Mouse (Mus musculus) thymus, postnatal 36 days (tissue): Measurements from ENCODE around the gene Wdr25.

ENCODE experiments used
- DNase-seq, 2 experiments: peaks; one replicate each; pipeline ENCODE4 v3.0.0; 2022; ENCODE audit warnings: mixed read lengths in 2 of 2

Wdr25 gene

DNA sequence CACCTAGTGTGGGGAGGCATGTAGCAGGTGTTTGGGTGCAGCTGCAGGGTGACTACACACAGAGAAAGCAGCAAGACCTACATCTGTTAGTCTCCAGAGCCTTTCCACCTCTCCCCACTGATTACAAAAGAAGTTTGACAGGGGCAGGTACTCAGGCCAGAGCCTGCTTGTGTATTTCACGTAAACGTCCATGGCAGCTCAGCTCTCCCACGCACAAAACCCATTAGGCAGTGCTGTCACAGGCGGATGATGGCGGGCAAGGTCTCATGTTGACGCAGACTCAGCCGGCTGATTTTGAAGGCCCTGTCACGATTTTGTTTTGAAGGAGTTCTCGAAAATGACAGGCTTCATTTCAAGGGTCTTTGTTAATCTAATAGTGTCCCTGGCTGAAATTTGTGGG, 45.9 kb downstream of the Wdr25 start:
- DNase-seq: no peak

DNA sequence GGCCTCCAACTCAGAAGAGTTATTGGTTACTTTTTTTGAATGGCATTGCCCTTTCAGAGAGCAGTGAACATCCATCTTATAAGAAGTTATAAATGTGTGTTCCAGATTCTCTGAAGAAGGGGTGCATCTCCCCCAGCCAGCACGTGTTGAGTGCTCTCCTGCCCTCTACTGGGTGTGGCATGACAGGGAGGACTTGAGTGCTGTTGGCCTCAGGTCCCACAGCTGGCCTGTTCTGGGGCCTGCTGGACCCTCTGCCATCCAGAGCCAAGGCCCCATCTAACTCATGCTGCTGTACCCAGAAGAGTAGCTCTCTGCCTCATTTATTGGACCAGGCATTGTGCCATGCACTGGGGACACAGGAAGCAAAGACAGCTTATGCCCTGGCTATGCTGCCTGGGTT, 46.8 kb downstream of the Wdr25 start:
- DNase-seq: peak in 1 of 2 experiments; percentile 25

DNA sequence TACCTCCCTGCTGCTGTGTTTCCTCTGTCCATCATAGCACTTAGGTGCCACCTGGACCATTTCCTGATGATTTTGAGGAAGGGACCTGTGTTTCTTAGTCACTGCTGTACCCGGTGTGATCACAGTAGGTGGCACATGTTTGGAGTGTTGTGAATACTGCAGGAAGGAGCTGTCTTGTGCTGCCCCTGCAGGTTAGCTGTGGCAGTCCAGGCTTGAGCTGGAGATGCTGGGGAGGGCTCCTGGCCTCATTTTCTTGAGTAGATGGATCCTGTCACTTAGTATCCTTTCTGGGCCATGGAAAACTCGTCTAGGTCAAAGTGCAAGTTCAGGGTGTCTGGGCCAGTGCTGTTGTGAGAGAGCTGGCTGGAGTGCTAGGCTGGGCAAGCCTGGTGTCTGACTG, 47.9 kb downstream of the Wdr25 start:
- no peak for DNase-seq

DNA sequence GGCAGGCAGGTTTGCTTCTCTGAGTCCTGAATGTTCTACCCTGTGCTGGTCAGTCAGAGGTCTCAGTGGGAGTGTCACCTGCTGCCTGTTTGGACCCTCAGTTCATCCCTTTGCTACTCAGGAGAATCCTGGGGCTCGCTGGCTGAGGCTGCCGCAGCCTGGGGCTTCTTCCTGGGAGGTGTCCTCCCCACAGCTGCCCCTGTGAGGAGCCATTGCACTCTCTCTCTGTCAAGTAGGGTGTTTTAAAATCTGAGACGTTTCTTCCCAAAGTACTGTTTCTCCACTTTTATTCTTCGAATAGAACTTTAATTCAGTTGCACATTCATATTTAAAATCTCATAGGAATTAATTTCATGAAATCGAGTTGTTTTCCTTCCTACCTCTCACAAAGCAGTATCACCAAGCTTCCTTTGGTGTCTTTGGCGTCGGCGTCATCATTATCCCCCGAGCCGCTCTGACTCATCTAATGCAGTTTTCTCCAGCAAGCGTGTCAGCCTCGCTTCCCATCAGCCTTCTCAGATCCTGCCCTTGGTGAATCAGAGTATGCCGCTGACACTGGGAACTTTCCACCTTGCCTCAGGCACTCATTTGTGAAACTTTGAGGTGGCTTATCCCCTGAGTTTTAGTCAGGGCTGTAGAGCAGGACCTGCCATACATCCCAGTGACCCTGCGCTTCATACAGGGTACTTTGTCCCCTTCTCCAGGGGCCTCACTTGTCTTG, 48.9 kb downstream of the Wdr25 start:
- no peak for DNase-seq

DNA sequence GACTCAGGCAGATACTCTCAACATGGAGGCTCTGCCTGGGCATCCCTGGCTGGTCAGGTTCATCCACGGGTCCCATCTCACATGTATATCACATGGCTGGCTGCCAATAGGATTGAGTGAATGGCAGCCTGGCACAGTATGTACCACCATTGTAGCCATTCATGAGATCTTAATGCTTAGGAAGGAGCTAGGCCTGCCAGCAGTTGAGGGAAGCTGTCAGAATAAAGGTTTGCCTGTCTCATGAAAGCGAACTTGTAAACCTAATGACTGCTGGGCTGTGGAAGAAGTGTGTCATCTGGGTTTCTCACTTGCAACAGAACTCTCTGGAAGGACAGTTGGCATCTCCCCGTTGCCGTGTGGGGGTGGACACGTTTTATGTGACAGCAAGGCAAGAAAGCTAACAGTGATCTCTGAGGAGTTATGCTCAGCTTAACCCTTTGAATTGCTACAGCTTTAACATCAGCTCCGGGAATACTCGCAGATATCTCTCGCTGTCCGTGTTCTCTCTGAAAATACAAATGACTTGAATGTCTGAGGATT, 59.6 kb downstream of the Wdr25 start:
- no peak for DNase-seq

DNA sequence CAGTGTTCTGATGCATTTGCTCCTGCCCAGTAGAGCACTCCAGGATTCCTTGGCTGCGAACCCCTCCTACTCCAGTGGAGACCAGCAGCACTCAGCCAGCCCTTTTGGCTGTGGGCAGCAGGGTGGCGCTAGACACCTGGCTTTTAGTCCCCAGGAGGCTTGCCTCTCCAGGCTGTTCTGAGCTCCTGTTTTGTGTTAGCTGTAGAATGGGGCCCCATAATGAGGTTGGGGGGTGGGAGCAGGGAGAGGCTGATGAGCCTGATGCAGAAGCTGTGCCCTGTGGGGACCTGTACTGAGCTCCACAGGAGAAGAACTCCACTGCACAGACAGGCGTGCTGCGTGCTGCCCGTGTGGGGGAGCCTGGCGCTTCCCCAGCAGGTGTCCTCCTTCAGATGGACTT, 60.4 kb downstream of the Wdr25 start:
- no peak for DNase-seq

DNA sequence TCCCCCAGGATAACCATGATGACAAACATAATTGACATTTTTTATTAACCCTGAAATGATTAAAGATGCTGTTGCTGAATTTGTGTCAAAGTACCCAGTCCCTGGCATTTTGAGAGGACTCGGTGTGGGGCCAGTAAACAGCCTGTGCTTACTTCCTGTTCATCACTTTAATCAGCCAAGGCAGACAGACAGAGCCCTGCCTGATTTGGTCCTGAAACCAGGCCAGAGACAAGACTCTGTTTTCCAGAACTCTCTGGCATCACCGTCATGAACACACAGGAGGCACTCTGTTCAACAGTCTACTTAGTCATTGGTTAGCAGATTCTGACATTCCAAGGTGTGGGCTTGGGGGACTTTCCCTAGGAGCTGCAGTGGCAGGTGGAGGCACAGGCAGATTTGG, 61.0 kb downstream of the Wdr25 start:
- DNase-seq: no peak

DNA sequence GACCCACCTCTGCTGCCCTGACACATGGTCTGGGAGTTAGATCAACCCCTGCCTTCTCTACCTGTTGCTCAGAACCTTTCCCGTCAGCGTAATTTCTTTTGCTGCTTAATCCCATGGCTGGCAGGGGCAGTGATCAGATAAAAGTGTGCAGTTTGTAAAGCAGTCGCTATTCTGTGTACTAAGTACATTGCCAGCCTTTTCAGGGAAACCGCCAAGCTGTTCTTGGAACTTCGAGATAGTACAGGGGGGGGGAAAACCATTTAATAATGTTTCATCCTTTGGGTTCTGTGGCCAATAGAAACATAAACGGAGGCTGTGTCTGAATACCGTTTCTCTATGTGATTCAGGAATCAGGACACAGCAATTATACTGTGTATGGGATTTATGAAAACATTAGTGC, 65.1 kb downstream of the Wdr25 start:
- no peak for DNase-seq

DNA sequence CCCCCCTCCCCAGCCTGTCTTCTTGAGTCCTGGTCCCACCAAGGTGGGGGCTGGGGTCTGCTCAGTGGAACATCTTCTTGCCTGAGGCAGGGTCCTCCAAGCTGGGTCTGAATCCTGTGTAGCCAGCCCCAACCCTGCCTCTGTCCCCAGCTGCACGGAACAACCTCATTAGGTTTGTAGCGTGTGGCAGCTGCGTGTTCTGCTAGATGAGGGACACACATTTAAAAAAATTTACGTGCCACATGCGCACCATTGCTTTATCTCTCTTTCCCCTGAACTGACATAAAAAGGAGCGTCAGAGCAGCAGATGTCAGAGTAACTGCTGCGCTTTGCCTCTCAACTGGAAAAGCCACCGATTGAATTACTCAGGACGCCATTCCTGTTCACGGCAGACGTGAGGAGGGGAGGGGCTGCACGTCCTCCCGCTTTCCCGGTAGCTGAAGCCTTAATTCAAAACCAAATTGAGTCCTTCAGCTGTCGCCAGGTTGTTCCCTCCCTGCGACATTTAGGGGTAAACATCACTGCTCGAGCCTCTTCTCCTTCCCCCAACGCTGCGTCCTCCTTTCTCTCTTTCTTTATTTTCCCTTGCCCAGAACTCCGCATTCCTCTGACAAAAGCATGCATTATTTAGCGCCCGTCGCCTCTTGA, 65.7 kb downstream of the Wdr25 start:
- DNase-seq: no peak

DNA sequence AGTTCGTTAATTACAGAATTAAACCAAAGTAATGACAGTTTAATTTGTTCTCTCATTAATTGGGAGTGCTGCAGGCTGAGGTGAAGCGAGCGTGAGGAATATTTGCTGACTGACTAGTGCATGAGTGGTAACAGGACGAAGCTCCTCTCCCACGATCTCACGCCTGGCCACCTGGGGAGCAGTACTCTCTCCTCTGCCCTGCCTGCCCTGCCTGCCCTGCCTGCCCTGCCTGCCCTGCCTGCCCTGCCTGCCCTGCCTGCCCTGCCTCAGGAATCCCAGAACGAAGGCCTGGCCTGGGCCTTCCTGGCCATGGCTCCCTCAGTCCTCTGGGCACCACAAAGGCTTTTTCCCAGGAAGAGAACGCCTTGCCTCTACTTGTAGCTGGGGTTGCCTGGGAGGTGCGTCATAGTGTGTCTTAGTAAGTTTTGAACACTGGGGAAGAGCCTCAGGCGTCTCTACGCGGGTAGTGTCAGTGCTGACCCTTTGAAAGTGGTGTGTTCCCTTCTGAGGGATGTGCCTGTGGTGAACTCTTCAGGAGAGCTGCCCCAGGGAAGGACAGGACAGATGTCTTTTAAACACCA, 66.3 kb downstream of the Wdr25 start:
- no peak for DNase-seq

DNA sequence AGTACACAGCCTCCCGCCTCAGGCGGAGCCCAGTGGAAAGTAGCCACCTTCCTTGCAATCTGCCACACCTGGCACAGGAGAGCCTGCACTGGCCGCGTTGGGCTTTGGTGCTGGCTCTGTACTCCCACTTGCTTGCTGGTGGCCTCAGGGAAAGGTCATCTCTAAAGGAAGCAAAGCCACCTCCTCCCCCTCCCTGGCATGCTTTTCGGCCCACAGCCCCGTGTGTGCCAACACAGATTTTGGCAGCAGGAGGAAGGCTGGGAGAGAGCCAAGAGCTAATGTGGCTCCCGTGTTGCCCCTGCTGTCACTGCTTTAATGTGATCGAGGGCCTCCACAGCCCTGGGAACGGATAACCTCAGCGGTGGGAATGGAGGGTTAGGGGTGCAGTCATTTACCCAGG, 66.8 kb downstream of the Wdr25 start:
- no peak for DNase-seq

DNA sequence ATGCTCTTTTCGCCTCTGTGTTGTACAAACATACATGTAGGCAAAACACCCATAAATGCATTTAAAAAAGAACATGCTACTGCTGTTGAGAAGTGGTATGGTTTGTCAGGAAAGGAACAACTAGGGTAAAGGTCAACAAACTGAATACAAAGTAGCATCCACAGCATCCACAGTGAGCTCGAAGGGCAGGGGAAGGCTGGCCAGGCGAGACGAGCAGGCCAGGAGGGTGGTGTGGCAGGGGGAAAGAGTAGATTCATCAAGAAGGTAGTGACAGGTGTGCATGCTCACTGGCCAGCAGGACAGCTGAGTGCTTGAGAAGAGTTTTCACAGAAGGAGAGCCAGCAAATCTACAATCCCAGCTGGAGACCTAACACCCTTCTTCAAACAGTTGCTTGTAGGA, 74.2 kb downstream of the Wdr25 start:
- no peak for DNase-seq

DNA sequence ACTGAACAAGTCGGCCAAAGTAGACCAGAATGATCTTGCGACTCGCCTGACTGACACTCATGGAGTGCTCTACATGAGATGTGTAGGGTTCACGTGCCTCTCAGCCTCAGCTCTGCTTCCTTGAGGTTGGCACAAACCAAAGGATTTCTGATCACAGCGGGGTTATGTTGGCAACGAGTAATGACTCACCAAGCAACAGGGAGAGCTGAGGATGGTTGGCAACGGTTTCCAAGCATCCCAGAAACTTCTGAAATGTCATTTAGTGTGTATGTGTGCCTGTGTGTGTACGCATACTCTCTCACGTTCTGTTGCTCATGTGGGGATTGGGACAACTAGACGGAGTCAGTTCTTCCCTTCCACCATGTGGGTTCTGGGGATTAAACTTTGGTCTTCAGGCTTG, 74.6 kb downstream of the Wdr25 start:
- no peak for DNase-seq

DNA sequence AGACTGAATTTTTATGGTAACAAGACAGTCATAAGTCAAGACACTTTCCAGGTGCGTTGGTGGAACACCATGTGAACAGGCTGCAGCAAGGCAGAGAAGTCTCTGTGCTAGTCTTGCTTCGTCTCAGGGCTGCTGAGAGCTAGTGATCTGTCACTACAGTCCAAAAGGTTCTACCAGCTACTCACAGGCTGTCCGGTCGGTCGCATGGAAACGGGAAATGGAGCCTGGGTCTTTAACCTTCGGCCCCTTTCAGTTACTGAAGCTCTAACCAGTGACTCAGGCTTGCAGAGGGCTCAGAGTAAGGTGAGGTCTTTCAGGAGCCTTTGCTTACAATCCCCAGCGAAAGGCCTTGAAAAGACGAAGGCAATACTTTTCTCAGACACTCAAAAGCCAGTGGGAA, 78.0 kb downstream of the Wdr25 start:
- no peak for DNase-seq

DNA sequence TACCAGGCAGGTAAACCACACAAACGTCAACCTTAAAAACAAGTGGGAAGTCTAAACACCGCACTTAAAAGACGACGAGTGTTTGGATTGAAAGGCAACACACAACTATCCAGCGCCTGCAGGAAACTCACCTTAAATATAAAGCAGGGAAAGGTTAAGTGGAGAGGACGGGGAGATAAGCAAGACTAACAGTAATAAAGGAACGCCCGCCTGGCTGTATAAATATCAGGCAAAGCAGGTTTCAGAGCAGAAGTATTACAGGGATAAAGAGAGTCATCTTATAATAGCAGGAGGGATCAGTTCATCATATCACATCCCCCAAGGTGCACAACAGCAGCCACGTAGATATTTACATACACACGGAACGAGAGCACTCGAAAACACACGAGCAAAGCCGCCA, 78.8 kb downstream of the Wdr25 start:
- no peak for DNase-seq

DNA sequence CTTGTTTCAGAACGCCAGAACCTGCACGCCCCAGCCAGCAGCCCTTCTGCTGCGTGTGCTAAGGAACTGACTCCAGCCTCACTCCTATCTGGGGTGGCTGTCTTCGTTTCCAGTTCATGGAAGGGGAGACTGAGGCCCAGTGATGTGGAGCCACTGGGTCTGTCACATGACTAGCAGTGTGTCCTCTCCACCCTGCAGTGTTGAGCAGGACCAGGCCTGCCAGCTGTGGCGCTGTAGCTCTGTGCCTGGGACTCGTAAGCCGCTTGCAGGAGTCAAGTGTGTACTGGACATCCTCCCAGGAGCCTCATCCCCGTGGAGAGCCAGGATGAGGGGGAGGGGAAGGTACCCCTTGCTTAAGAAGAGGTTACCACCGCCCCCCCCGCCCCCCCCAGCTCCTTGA, 86.5 kb downstream of the Wdr25 start:
- no peak for DNase-seq

DNA sequence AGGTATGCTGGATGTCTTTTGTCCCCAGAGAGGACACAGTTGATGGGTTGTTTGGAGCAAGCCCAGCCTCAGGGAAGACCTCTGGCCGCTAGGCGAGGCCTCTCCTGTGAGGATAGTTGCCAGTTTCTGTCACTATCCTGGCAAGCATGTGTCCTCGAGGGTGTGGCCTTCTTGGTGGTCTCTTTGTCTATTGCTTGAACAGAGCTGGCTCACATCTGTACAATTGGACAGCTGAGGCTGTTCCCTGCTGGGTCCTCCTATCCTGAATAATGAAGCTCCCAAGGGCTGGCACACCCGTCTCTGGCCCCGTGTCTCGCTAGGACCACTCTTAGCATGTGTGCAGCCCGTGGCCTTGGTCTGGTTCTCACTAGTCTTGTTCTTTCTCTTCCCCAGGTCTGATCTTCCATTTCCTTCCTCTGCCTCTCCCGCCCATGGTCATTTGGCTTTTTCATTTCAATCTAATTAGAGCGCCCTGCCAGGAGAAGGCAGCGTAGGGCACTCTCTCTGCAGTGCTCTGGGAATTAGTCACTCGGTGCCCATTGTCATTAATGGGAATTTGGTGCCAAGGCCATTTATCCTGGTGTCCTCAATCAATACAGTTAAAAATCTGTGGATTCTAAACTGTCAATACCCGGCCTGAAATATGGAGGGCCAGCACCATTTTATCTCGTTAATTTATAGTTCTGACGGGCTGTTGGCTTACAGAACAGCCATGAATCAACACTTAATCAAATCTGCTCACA, 88.7 kb downstream of the Wdr25 start:
- no peak for DNase-seq

DNA sequence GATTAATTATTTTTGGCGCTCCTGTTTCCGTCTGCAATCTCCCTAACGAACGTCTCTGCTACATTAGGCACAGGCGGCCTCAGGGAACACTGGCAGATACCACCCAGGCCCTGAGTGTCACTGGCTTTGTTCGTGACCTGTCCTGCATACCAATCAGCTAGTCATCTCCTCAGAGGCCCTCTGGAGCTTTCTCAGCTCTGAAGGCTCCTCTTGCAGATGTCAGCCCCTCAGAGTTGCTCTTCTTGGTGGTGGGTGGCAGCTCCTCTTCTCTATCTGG, 89.2 kb downstream of the Wdr25 start:
- DNase-seq: no peak

DNA sequence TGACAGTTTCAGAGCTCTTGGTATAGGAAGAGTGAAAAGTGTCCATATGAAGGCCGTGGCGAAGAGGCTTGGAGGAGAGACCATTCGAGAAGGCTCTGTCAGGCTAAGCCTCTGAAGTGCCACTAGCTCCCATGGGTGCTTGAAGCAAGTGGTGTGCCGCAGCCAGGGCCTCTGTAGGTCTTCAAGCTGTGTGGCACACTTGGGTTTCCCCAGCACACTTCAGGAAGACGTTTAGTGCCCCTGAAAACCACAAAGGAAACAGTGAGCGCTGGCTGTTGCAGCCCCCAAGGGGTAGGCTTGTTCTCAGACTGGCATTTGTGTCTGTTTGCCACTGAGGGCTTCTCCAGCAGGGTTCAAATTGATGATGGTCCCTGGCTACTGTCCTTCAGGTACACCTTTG, 90.1 kb downstream of the Wdr25 start:
- DNase-seq: peak; percentile 10 to 26

DNA sequence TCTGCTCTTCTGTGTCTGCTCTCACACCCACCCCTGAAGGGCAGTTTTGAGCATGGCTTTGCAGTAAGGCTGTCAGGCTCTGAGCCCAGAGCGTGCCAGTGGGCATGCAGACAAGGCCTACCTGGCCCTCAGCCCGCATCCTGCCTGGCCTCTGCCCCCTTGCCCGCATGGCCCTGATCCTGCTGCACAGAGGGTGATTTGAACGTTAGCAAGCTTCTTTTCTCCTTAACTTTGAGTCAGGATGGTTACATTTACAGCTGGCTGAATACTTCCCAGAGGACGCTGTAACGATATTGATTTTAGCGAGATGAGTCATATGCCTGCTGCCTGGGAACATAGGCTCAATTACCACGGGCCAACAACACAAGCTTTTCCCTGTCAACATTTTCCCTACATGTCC, 91.0 kb downstream of the Wdr25 start:
- no peak for DNase-seq

DNA sequence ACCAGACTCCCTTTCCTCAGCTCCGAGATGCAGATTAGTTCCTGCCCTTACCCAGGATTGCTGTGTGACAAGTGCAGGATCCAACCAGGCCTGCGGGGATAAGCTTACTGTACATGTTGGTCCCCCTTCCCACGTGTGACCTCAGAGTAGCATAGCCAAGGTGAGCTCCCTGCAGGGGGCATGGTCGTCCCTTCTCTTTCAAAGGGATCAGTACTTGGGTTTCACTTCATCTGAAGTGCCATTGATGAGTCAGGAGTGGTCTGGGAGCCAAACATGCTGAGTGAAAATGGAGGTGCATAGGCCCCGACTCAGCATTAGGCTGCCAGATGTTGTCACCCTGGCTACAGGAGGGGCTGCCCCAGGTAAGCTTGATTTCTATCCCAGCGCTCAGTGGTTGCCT, 91.6 kb downstream of the Wdr25 start:
- no peak for DNase-seq

DNA sequence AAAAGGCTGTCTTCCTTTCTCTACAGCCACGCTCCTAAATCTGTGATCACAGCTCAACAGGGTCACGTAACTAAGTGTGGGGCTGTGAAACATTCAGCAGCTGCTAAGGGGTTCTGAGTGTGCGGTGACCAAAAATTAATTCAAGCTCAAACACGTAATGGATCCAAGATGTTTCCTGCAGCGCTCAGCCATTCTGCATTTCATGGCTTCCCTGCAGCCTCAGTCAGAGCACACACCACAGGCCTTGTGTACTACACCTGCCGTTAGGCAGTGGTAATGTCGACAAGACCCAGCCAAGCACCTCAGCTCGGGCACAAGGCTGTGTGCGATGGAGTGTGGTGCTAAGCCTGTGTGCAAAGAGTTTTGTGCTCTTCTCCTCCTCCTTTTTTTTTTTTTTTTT, 94.0 kb downstream of the Wdr25 start:
- no peak for DNase-seq

DNA sequence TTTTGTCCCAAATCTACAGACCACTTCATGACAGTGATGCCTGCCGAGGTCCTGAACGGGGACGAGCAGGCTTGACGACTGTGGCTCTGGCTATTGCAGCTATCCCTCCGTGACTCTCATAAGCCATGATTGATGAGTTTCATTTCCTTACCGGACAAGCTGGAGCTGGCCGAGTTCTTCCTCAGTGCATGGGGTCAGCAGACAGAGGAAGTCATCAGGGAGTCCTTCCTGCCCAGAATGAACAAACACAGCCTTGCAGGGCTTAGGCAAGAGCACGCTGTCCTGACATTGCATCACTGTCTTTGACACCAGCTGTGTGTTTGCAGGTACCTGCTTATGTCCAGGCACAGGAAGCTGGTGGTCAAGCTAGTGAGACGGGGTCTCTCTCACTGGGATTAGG, 97.0 kb downstream of the Wdr25 start:
- DNase-seq: no peak

DNA sequence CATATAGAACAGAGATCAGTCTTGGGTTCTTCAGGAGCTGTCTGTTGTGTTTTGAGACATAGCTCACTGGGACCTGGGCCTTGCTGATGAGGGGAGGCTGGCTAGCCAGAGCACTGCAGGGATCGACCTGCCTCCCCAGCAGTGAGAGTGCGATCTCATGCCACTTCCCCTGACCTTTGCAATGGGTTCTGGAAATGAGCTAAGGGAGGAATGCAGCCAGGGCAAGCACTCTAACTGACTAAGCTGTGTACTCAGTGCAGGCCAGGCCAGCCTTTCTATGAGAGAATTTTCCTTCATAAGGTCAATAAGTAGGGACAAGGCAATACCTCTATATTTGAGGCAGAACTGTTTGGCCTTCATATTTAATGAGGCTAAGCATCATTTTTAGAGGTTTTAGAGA, 99.6 kb downstream of the Wdr25 start:
- DNase-seq: no peak
